Mouse (Mus musculus) limb, embryonic 14.5 days (tissue): ENCODE data around the gene Mybphl. TPM values are rescaled to one million over a fixed set of nuclear protein-coding genes. Genes with fewer than 3 reads are reported as not detected.

Source experiments
- ATAC-seq: fragments of 200-750 bp; cut with Nextera tagmentation; 2 replicates; pipeline ENCODE4 v1.8.0; 2017; ENCODE audit warnings: low read depth, moderate number of reproducible peaks, moderate TSS enrichment; ENCODE audit not compliant: low FRiP score
- DNase-seq: peaks from one replicate; pipeline ENCODE4 v3.0.0-alpha.2; 2015; ENCODE audit warnings: low spot score
- H3K27ac ChIP-seq: fragments of 300-500 bp; sonication (generic); replicated peaks from 2 replicates; pipeline ENCODE4 v1.5.1; 2014; ENCODE audit warnings: low read depth, mild to moderate bottlenecking, low read length, moderate library complexity, mixed read lengths
- H3K27me3 ChIP-seq: fragments of 300-500 bp; sonication (generic); 2 replicates; pipeline ENCODE4 v1.6.1; 2014; ENCODE audit warnings: low read length, mixed read lengths; ENCODE audit not compliant: control insufficient read depth, insufficient read depth
- H3K36me3 ChIP-seq: fragments of 300-500 bp; sonication (generic); 2 replicates; pipeline ENCODE4 v1.6.1; 2014; ENCODE audit warnings: mild to moderate bottlenecking, low read length, moderate library complexity, mixed read lengths; ENCODE audit not compliant: control insufficient read depth, insufficient read depth
- H3K4me1 ChIP-seq: fragments of 300-500 bp; sonication (generic); 2 replicates; pipeline ENCODE4 v1.6.1; 2014; ENCODE audit warnings: antibody characterized with exemption, low read length, mixed read lengths; ENCODE audit not compliant: control insufficient read depth, insufficient read depth
- H3K4me2 ChIP-seq: fragments of 300-500 bp; sonication (generic); replicated peaks from 2 replicates; pipeline ENCODE4 v1.6.1; 2014; ENCODE audit warnings: low read depth, mild to moderate bottlenecking, low read length, moderate library complexity; ENCODE audit not compliant: severe bottlenecking
- H3K4me3 ChIP-seq: fragments of 300-500 bp; sonication (generic); replicated peaks from 2 replicates; pipeline ENCODE4 v1.5.1; 2014; ENCODE audit warnings: low read length
- H3K9ac ChIP-seq: fragments of 300-500 bp; sonication (generic); 2 replicates; pipeline ENCODE4 v1.6.1; 2014; ENCODE audit warnings: mild to moderate bottlenecking, low read depth, low read length, moderate library complexity; ENCODE audit not compliant: severe bottlenecking
- H3K9me3 ChIP-seq: fragments of 300-500 bp; sonication (generic); 2 replicates; pipeline ENCODE4 v1.6.1; 2016; ENCODE audit warnings: low read length; ENCODE audit not compliant: control insufficient read depth
- POLR2A ChIP-seq: fragments of 200-500 bp; IDR thresholded peaks from 2 replicates; pipeline ENCODE4 v1.8.0; 2012; ENCODE audit warnings: inconsistent platforms, mild to moderate bottlenecking, moderate library complexity, borderline replicate concordance; ENCODE audit not compliant: insufficient read depth, insufficient read length; ENCODE audit errors: extremely low read depth
- WGBS: fragments of 180-500 bp; shearing (Covaris S2); extraction: QIAGEN DNeasy Blood & Tissue Kit; methylation state at CpG from one replicate; pipeline ENCODE4 v1.1.7; 2014; 5-methylcytosine and 5-hydroxymethylcytosine counted together
- polyA plus RNA-seq, 2 experiments: library from polyadenylated mRNA; depleted of rRNA in 1 of 2; stranded (reverse) in 1 of 2; unstranded in 1 of 2; fragments of >200 nt; fragmentation: Nextera tagmentation in 1 of 2; extraction: Ambion mirVana in 1 of 2; gene quantifications; 2 replicates each; pipeline versions ENCODE4 v1.2.1 to v1.2.3; 2012 to 2014

Gene Mybphl
- polyA plus RNA-seq, 2 experiments: not detected

GRCm38 (mm10) chr3:108424944-108425623 is 60.4 kb downstream of the Mybphl start:
- Histone ChIP-seq H3K9me3 (no peaks in the 10 kb centered on the region), H3K27me3 (no peaks in the 10 kb centered on the region), H3K4me1 (peaks cover 11% of the 10 kb centered on the region), H3K4me2 (no peak overlapping the region), H3K36me3 (peaks cover 43% of the 10 kb centered on the region), H3K9ac (no peak overlapping the region), H3K4me3 (no peak overlapping the region), H3K27ac (no peak overlapping the region)
- 76% methylated on average over 7 of the region's 7 CpGs for WGBS
- DNase-seq (no peak), ATAC-seq (no peak)
- TF ChIP-seq POLR2A: no peak

- H3K9me3 ChIP-seq: no peaks in the 10 kb centered on the region
- H3K4me3 ChIP-seq: no peak overlapping the region
- DNase-seq (no peak), ATAC-seq (no peak)
- 76% methylated on average over 6 of the region's 6 CpGs for WGBS
- H3K36me3 ChIP-seq: peaks cover 46% of the 10 kb centered on the region
- H3K4me2 ChIP-seq: no peak overlapping the region
- no peak for TF ChIP-seq POLR2A
- H3K9ac ChIP-seq: no peak overlapping the region
- no peak overlapping the region for H3K27ac ChIP-seq
- H3K27me3 ChIP-seq: no peaks in the 10 kb centered on the region
- peaks cover 11% of the 10 kb centered on the region for H3K4me1 ChIP-seq
These were observed 60.9 kb downstream of the Mybphl start for GRCm38 (mm10) chr3:108425624-108426018.

Other genes with a start within 250 kb of the Mybphl start
- 81.8 and 89.8 TPM in 2 replicates for gene Gnai3, start 218.8 kb upstream of the Mybphl start, polyA plus RNA-seq (2012; rRNA removed)
- gene Gnai3, start 218.8 kb upstream of the Mybphl start, polyA plus RNA-seq (2014; fragmentation: Nextera tagmentation; extraction: Ambion mirVana): 165 and 166 TPM in 2 replicates
- 0.20 and 0.26 TPM in 2 replicates for gene Gpr61, start 210.0 kb upstream of the Mybphl start, polyA plus RNA-seq (2012; rRNA removed)
- 0.10 and 0.14 TPM in 2 replicates for gene Gpr61, start 210.0 kb upstream of the Mybphl start, polyA plus RNA-seq (2014; fragmentation: Nextera tagmentation; extraction: Ambion mirVana)
- gene Amigo1, start 178.6 kb upstream of the Mybphl start, polyA plus RNA-seq (2012; rRNA removed): 11.3 and 14.8 TPM in 2 replicates
- gene Amigo1, start 178.6 kb upstream of the Mybphl start, polyA plus RNA-seq (2014; fragmentation: Nextera tagmentation; extraction: Ambion mirVana): 5.4 and 5.7 TPM in 2 replicates
- 3.8 and 5.0 TPM in 2 replicates for gene Cyb561d1, start 163.7 kb upstream of the Mybphl start, polyA plus RNA-seq (2012; rRNA removed)
- 1.7 and 2.0 TPM in 2 replicates for gene Cyb561d1, start 163.7 kb upstream of the Mybphl start, polyA plus RNA-seq (2014; fragmentation: Nextera tagmentation; extraction: Ambion mirVana)
- gene Atxn7l2, start 154.0 kb upstream of the Mybphl start, polyA plus RNA-seq (2012; rRNA removed): 37.0 and 45.2 TPM in 2 replicates
- 22.9 and 23.7 TPM in 2 replicates for gene Atxn7l2, start 154.0 kb upstream of the Mybphl start, polyA plus RNA-seq (2014; fragmentation: Nextera tagmentation; extraction: Ambion mirVana)
- gene Sypl2, start 138.3 kb upstream of the Mybphl start, polyA plus RNA-seq (2012; rRNA removed): 3.7 and 4.0 TPM in 2 replicates
- gene Sypl2, start 138.3 kb upstream of the Mybphl start, polyA plus RNA-seq (2014; fragmentation: Nextera tagmentation; extraction: Ambion mirVana): 2.1 and 2.7 TPM in 2 replicates
- 148 and 177 TPM in 2 replicates for gene Psma5, start 108.0 kb upstream of the Mybphl start, polyA plus RNA-seq (2012; rRNA removed)
- 301 and 312 TPM in 2 replicates for gene Psma5, start 108.0 kb upstream of the Mybphl start, polyA plus RNA-seq (2014; fragmentation: Nextera tagmentation; extraction: Ambion mirVana)
- gene Sort1, start 80.8 kb upstream of the Mybphl start, polyA plus RNA-seq (2012; rRNA removed): 30.4 and 35.6 TPM in 2 replicates
- 17.9 and 19.1 TPM in 2 replicates for gene Sort1, start 80.8 kb upstream of the Mybphl start, polyA plus RNA-seq (2014; fragmentation: Nextera tagmentation; extraction: Ambion mirVana)
- gene Psrc1, start 18.9 kb downstream of the Mybphl start, polyA plus RNA-seq (2012; rRNA removed): 86.7 and 91.5 TPM in 2 replicates
- gene Psrc1, start 18.9 kb downstream of the Mybphl start, polyA plus RNA-seq (2014; fragmentation: Nextera tagmentation; extraction: Ambion mirVana): 38.0 and 39.1 TPM in 2 replicates
- 18.9 and 23.3 TPM in 2 replicates for gene Celsr2, start 50.6 kb downstream of the Mybphl start, polyA plus RNA-seq (2012; rRNA removed)
- gene Celsr2, start 50.6 kb downstream of the Mybphl start, polyA plus RNA-seq (2014; fragmentation: Nextera tagmentation; extraction: Ambion mirVana): 10.5 and 15.5 TPM in 2 replicates
- gene Sars, start 80.3 kb downstream of the Mybphl start, polyA plus RNA-seq (2012; rRNA removed): 52.4 and 80.2 TPM in 2 replicates
- 108 and 118 TPM in 2 replicates for gene Sars, start 80.3 kb downstream of the Mybphl start, polyA plus RNA-seq (2014; fragmentation: Nextera tagmentation; extraction: Ambion mirVana)
- gene 1700013F07Rik, start 169.2 kb downstream of the Mybphl start, polyA plus RNA-seq (2012; rRNA removed): 0.13 and 0.27 TPM in 2 replicates
- 0.30 TPM in 1 of 2 replicates, not detected in the other for gene 1700013F07Rik, start 169.2 kb downstream of the Mybphl start, polyA plus RNA-seq (2014; fragmentation: Nextera tagmentation; extraction: Ambion mirVana)
- gene 5330417C22Rik, start 171.6 kb downstream of the Mybphl start, polyA plus RNA-seq (2012; rRNA removed): 0.39 and 0.42 TPM in 2 replicates
- 0.82 and 0.83 TPM in 2 replicates for gene 5330417C22Rik, start 171.6 kb downstream of the Mybphl start, polyA plus RNA-seq (2014; fragmentation: Nextera tagmentation; extraction: Ambion mirVana)
- gene Tmem167b, start 197.6 kb downstream of the Mybphl start, polyA plus RNA-seq (2012; rRNA removed): 10.8 and 14.8 TPM in 2 replicates
- 43.9 and 48.2 TPM in 2 replicates for gene Tmem167b, start 197.6 kb downstream of the Mybphl start, polyA plus RNA-seq (2014; fragmentation: Nextera tagmentation; extraction: Ambion mirVana)
- gene Taf13, start 206.8 kb downstream of the Mybphl start, polyA plus RNA-seq (2012; rRNA removed): 16.3 and 25.7 TPM in 2 replicates
- gene Taf13, start 206.8 kb downstream of the Mybphl start, polyA plus RNA-seq (2014; fragmentation: Nextera tagmentation; extraction: Ambion mirVana): 33.1 and 40.4 TPM in 2 replicates
- 14.2 and 14.3 TPM in 2 replicates for gene Wdr47, start 226.4 kb downstream of the Mybphl start, polyA plus RNA-seq (2012; rRNA removed)
- gene Wdr47, start 226.4 kb downstream of the Mybphl start, polyA plus RNA-seq (2014; fragmentation: Nextera tagmentation; extraction: Ambion mirVana): 12.9 and 13.3 TPM in 2 replicates